Comparison of ENCODE assay signal across 7 mouse cellular contexts in genomic region chr16:93576412-93577082, GRCm38 (mm10). TPM values are rescaled to one million over a fixed set of nuclear protein-coding genes. Genes with fewer than 3 reads are reported as not detected.
DNase-seq lines count a peak whose midpoint lies in the region; ATAC-seq and TF ChIP-seq lines count a peak whose summit lies in the region.

No protein-coding gene starts in this region.

- peak; percentile 70; the same call in 1 of the 2 replicates for ATAC-seq in hindbrain, postnatal 0 days
- no peak for ATAC-seq in midbrain, embryonic 14.5 days (ENCODE audit: low FRiP score, low TSS enrichment)

- peak; percentile 97 for TF ChIP-seq CTCF in hindbrain, postnatal 0 days (IDR thresholded peaks at IDR 0.05; ENCODE audit: low read depth)
- peak; percentile 98 for TF ChIP-seq CTCF in left cerebral cortex, adult 2 months (IDR thresholded peaks at IDR 0.05)

- H3K27me3 ChIP-seq in hindbrain, postnatal 0 days (ENCODE audit: insufficient read depth, low read length) = no peaks in the 10 kb centered on the region
- no peaks in the 10 kb centered on the region for H3K27me3 ChIP-seq in midbrain, embryonic 14.5 days (ENCODE audit: control insufficient read depth, insufficient read depth, low read length)

- H3K9me3 ChIP-seq in hindbrain, postnatal 0 days (ENCODE audit: low read length) = no peaks in the 10 kb centered on the region
- no peaks in the 10 kb centered on the region for H3K9me3 ChIP-seq in midbrain, embryonic 14.5 days (ENCODE audit: control insufficient read depth, low read length)

- WGBS in hindbrain, postnatal 0 days = 31% methylated on average over 14 of the region's 14 CpGs
- WGBS in midbrain, embryonic 14.5 days = 34% methylated on average over 14 of the region's 14 CpGs

- H3K27ac ChIP-seq in hindbrain, postnatal 0 days = no peak overlapping the region
- H3K27ac ChIP-seq in left cerebral cortex, adult 2 months = no peak overlapping the region
- H3K27ac ChIP-seq in midbrain, embryonic 14.5 days (replicated peaks; ENCODE audit: low read depth, low read length) = no peak overlapping the region

- no peak overlapping the region for H3K4me3 ChIP-seq in hindbrain, postnatal 0 days (ENCODE audit: low read length)
- H3K4me3 ChIP-seq in left cerebral cortex, adult 2 months = no peak overlapping the region
- no peak overlapping the region for H3K4me3 ChIP-seq in midbrain, embryonic 14.5 days (replicated peaks; ENCODE audit: low read depth, low read length)

- H3K9ac ChIP-seq in hindbrain, postnatal 0 days (replicated peaks; ENCODE audit: low read length) = no peak overlapping the region
- H3K9ac ChIP-seq in midbrain, embryonic 14.5 days (replicated peaks; ENCODE audit: low read length) = no peak overlapping the region

- no peaks in the 10 kb centered on the region for H3K36me3 ChIP-seq in hindbrain, postnatal 0 days (ENCODE audit: insufficient read depth, low read length)
- no peaks in the 10 kb centered on the region for H3K36me3 ChIP-seq in midbrain, embryonic 14.5 days (ENCODE audit: control insufficient read depth, insufficient read depth, low read length)

- peak overlapping the region; percentile 25; the same call in 1 of the 2 replicates for H3K4me2 ChIP-seq in hindbrain, postnatal 0 days (ENCODE audit: low read depth, low read length)
- no peak overlapping the region for H3K4me2 ChIP-seq in midbrain, embryonic 14.5 days (ENCODE audit: low read length)

- intact Hi-C loops in left cerebral cortex, adult 2 months (cut with DNase I) = no loop called here

- DNase-seq in WW6 (ENCODE audit: low read depth, low spot score) = peak; percentile 38
- DNase-seq in cerebellum, adult 11-12 months = peak; percentile 35
- peak; percentile 85 for DNase-seq in forelimb bud, embryonic 11.5 days (ENCODE audit: low read depth, low spot score)
- peak; percentile 88 for DNase-seq in hindbrain, postnatal 0 days (ENCODE audit: low spot score)
- peak; percentile 78 to 89 for DNase-seq in left cerebral cortex, adult 2 months (ENCODE audit: extremely low spot score in 1 of 2, low spot score in 2 of 2)
- peak; percentile 91 for DNase-seq in midbrain, embryonic 14.5 days
- peak; percentile 45 to 79 for DNase-seq in spleen, adult 18-20 months

- H3K4me1 ChIP-seq in hindbrain, postnatal 0 days (ENCODE audit: insufficient read depth, low read length) = no peaks in the 10 kb centered on the region
- no peaks in the 10 kb centered on the region for H3K4me1 ChIP-seq in midbrain, embryonic 14.5 days (ENCODE audit: control insufficient read depth, insufficient read depth, low read length)

RNA-seq across cellular contexts. Expression of gene Setd4, which starts 27.3 kb away (rescaled TPM):
- total RNA-seq in hindbrain, postnatal 0 days (2014; rRNA removed) = 10.3 and 29.0 TPM in 2 replicates
- polyA plus RNA-seq in hindbrain, postnatal 0 days (2015; fragmentation: Nextera tagmentation; extraction: Ambion mirVana) = 13.4 and 13.8 TPM in 2 replicates
- total RNA-seq in left cerebral cortex, adult 2 months (2021) = 10 to 100 TPM; 11.4 to 12.7 TPM
- polyA plus RNA-seq in midbrain, embryonic 14.5 days (2014; fragmentation: Nextera tagmentation; extraction: Ambion mirVana) = 18.7 and 19.0 TPM in 2 replicates

RNA-seq across cellular contexts. Expression of gene Cbr1, which starts 29.1 kb away (rescaled TPM):
- 76.3 and 96.9 TPM in 2 replicates for total RNA-seq in hindbrain, postnatal 0 days (2014; rRNA removed)
- polyA plus RNA-seq in hindbrain, postnatal 0 days (2015; fragmentation: Nextera tagmentation; extraction: Ambion mirVana) = 113 and 119 TPM in 2 replicates
- total RNA-seq in left cerebral cortex, adult 2 months (2021) = 10 to 100 TPM; 65.2 to 67.1 TPM
- 137 and 157 TPM in 2 replicates for polyA plus RNA-seq in midbrain, embryonic 14.5 days (2014; fragmentation: Nextera tagmentation; extraction: Ambion mirVana)

RNA-seq across cellular contexts. Expression of gene Gm5678, which starts 51.4 kb away (rescaled TPM):
- not detected in 2 replicates for total RNA-seq in hindbrain, postnatal 0 days (2014; rRNA removed)
- not detected in 2 replicates for polyA plus RNA-seq in hindbrain, postnatal 0 days (2015; fragmentation: Nextera tagmentation; extraction: Ambion mirVana)
- 1 to 10 TPM; 2.8 to 3.1 TPM for total RNA-seq in left cerebral cortex, adult 2 months (2021)
- polyA plus RNA-seq in midbrain, embryonic 14.5 days (2014; fragmentation: Nextera tagmentation; extraction: Ambion mirVana) = not detected in 2 replicates

Comparison
In these comparisons a context has a peak if more than half of its experiments do, and no peak if none do; other contexts are left out.
1. DNase-seq: peak in every context shown above with its lines; median percentile 91 in midbrain, embryonic 14.5 days; 88 in hindbrain, postnatal 0 days; 85 in forelimb bud, embryonic 11.5 days; 84 in left cerebral cortex, adult 2 months; 62 in spleen, adult 18-20 months; 38 in WW6; 35 in cerebellum, adult 11-12 months.